Mouse (Mus musculus): ENCODE measurements at regions not wholly inside any gene's neighbourhood (a gene's known extent, or its start where the extent isn't known, plus 50 kb on each side); places are given as distances from the start of the nearest gene placed in this dataset. TPM values are rescaled to one million over a fixed set of nuclear protein-coding genes. Genes with fewer than 3 reads are reported as not detected.
"Not testable (repeated sequence)": the region's sequence is repeated elsewhere in the genome, so short reads cannot be mapped to it uniquely, and the experiment has no call there.

- not testable (repeated sequence) for H3K27ac ChIP-seq; H3K4me2 ChIP-seq; H3K27me3 ChIP-seq (replicated peaks); H3K4me1 ChIP-seq; ATAC-seq (ENCODE audit: insufficient read depth, low FRiP score, low read depth); H3K36me3 ChIP-seq; H3K4me3 ChIP-seq (replicated peaks); H3K9me3 ChIP-seq; H3K9ac ChIP-seq
- 82% methylated on average over 2 of the region's 2 CpGs for WGBS
Measured at GRCm38 (mm10) chr5:118492522-118492921, 68.0 kb upstream of the Med13l start.

GRCm38 (mm10) chr5:118494649-118495477 is 65.6 kb upstream of the Med13l start:
- ATAC-seq (ENCODE audit: insufficient read depth, low FRiP score, low read depth), result 0 out of 2 replicates have a peak, but pooled peaks have one; percentile 27

GRCm38 (mm10) chr5:118495478-118495760 is 65.1 kb upstream of the Med13l start:
- 75% methylated on average over 2 of the region's 2 CpGs for WGBS
- Histone ChIP-seq H3K36me3 (no peaks in the 10 kb centered on the region), H3K9me3 (no peaks in the 10 kb centered on the region), H3K27ac (no peak overlapping the region), H3K4me2 (no peak overlapping the region), H3K27me3 (replicated peaks) (no peaks in the 10 kb centered on the region), H3K4me3 (replicated peaks) (no peak overlapping the region), H3K4me1 (no peaks in the 10 kb centered on the region), H3K9ac (no peak overlapping the region)
- ATAC-seq (ENCODE audit: insufficient read depth, low FRiP score, low read depth), result no peak

More at GRCm38 (mm10) chr5:118494649-118495477, 65.6 kb upstream of the Med13l start:
- H3K36me3 ChIP-seq, result no peaks in the 10 kb centered on the region
- H3K4me2 ChIP-seq, result no peak overlapping the region
- H3K4me1 ChIP-seq, result no peaks in the 10 kb centered on the region
- H3K27me3 ChIP-seq (replicated peaks), result no peaks in the 10 kb centered on the region
- no peak overlapping the region for H3K27ac ChIP-seq
- H3K9ac ChIP-seq, result no peak overlapping the region
- WGBS, result 64% methylated on average over 7 of the region's 7 CpGs
- no peaks in the 10 kb centered on the region for H3K9me3 ChIP-seq
- no peak overlapping the region for H3K4me3 ChIP-seq (replicated peaks)

- WGBS, result 83% methylated on average over 5 of the region's 5 CpGs
- H3K4me3 ChIP-seq (replicated peaks), result no peak overlapping the region
- no peak for ATAC-seq (ENCODE audit: insufficient read depth, low FRiP score, low read depth)
- H3K27ac ChIP-seq, result no peak overlapping the region
- H3K27me3 ChIP-seq (replicated peaks), result no peaks in the 10 kb centered on the region
- no peaks in the 10 kb centered on the region for H3K36me3 ChIP-seq
- no peaks in the 10 kb centered on the region for H3K4me1 ChIP-seq
- H3K4me2 ChIP-seq, result no peak overlapping the region
- H3K9me3 ChIP-seq, result no peaks in the 10 kb centered on the region
- H3K9ac ChIP-seq, result no peak overlapping the region
Measured at GRCm38 (mm10) chr5:118501624-118502023, 58.9 kb upstream of the Med13l start.

GRCm38 (mm10) chr5:118502991-118503390 is 57.5 kb upstream of the Med13l start:
- Histone ChIP-seq H3K9ac (no peak overlapping the region), H3K9me3 (no peaks in the 10 kb centered on the region), H3K4me1 (no peaks in the 10 kb centered on the region), H3K27ac (no peak overlapping the region), H3K4me2 (no peak overlapping the region), H3K4me3 (replicated peaks) (no peak overlapping the region), H3K27me3 (replicated peaks) (no peaks in the 10 kb centered on the region), H3K36me3 (no peaks in the 10 kb centered on the region)
- WGBS, result 46% methylated on average over 15 of the region's 15 CpGs
- ATAC-seq (ENCODE audit: insufficient read depth, low FRiP score, low read depth), result no peak

- Histone ChIP-seq H3K4me1 (no peaks in the 10 kb centered on the region), H3K4me3 (replicated peaks) (no peak overlapping the region), H3K9me3 (no peaks in the 10 kb centered on the region), H3K36me3 (no peaks in the 10 kb centered on the region), H3K9ac (no peak overlapping the region), H3K27ac (no peak overlapping the region), H3K27me3 (replicated peaks) (no peaks in the 10 kb centered on the region), H3K4me2 (no peak overlapping the region)
- 85% methylated on average over 10 of the region's 10 CpGs for WGBS
- ATAC-seq (ENCODE audit: insufficient read depth, low FRiP score, low read depth), result no peak
Measured at GRCm38 (mm10) chr5:118504170-118504569, 56.3 kb upstream of the Med13l start.

GRCm38 (mm10) chr5:118504926-118505325 is 55.6 kb upstream of the Med13l start:
- H3K27ac ChIP-seq, result no peak overlapping the region
- WGBS, result 48% methylated on average over 7 of the region's 7 CpGs
- ATAC-seq (ENCODE audit: insufficient read depth, low FRiP score, low read depth), result 0 out of 2 replicates have a peak, but pooled peaks have one; percentile 66

GRCm38 (mm10) chr5:118509871-118510270 is 50.6 kb upstream of the Med13l start:
- no peak overlapping the region for H3K27ac ChIP-seq
- no peak overlapping the region for H3K9ac ChIP-seq
- 42% methylated on average over 5 of the region's 5 CpGs for WGBS
- H3K27me3 ChIP-seq (replicated peaks), result no peaks in the 10 kb centered on the region
- H3K4me3 ChIP-seq (replicated peaks), result no peak overlapping the region
- H3K4me1 ChIP-seq, result peaks cover 11% of the 10 kb centered on the region; the same call in 1 of the 2 replicates
- no peaks in the 10 kb centered on the region for H3K36me3 ChIP-seq
- no peak overlapping the region for H3K4me2 ChIP-seq
- H3K9me3 ChIP-seq, result no peaks in the 10 kb centered on the region
- no peak for ATAC-seq (ENCODE audit: insufficient read depth, low FRiP score, low read depth)

More at GRCm38 (mm10) chr5:118504926-118505325, 55.6 kb upstream of the Med13l start:
- no peaks in the 10 kb centered on the region for H3K9me3 ChIP-seq
- no peak overlapping the region for H3K4me3 ChIP-seq (replicated peaks)
- no peaks in the 10 kb centered on the region for H3K36me3 ChIP-seq
- H3K4me2 ChIP-seq, result no peak overlapping the region
- H3K4me1 ChIP-seq, result no peaks in the 10 kb centered on the region
- no peak overlapping the region for H3K9ac ChIP-seq
- no peaks in the 10 kb centered on the region for H3K27me3 ChIP-seq (replicated peaks)

Small RNA genes in the stretch of these regions (microRNA-seq; reads per million reads assigned to microRNA genes)
- gene Gm26455, result not detected
